Mouse (Mus musculus) spleen, postnatal 10 days (tissue): Measurements from ENCODE around the gene P2ry10.
A peak's percentile ranks its signal among the peaks of the same experiment; 100 is the strongest.
"Not testable (repeated sequence)": the region's sequence is repeated elsewhere in the genome, so short reads cannot be mapped to it uniquely, and the experiment has no call there.

Experiments
- DNase-seq, 2 experiments: peaks; one replicate each; pipeline ENCODE4 v3.0.0; 2021 to 2022; ENCODE audit warnings: low spot score in 2 of 2

Gene P2ry10

GRCm38 (mm10) chrX:107088177-107088576, at the start of gene P2ry10:
Gene P2ry10, plus strand, starts transcription at chrX:107088492.
- no peak for DNase-seq

GRCm38 (mm10) chrX:107039146-107039545, 49.1 kb upstream of the P2ry10 start:
- no peak for DNase-seq

- DNase-seq, result no peak
Measured at GRCm38 (mm10) chrX:107039635-107040034, 48.7 kb upstream of the P2ry10 start.

- DNase-seq, result no peak
Measured at GRCm38 (mm10) chrX:107042367-107042766, 45.9 kb upstream of the P2ry10 start.

- not testable (repeated sequence) for DNase-seq
Measured at GRCm38 (mm10) chrX:107083407-107083806, 4.9 kb upstream of the P2ry10 start.

GRCm38 (mm10) chrX:107084320-107084719, 4.0 kb upstream of the P2ry10 start:
- no peak for DNase-seq

GRCm38 (mm10) chrX:107089131-107089530, 839 bp downstream of the P2ry10 start:
- DNase-seq, result no peak

- DNase-seq, result no peak
Measured at GRCm38 (mm10) chrX:107089930-107090329, 1.6 kb downstream of the P2ry10 start.

GRCm38 (mm10) chrX:107095633-107096032, 7.3 kb downstream of the P2ry10 start:
- DNase-seq, result no peak

- no peak for DNase-seq
Measured at GRCm38 (mm10) chrX:107116333-107116732, 28.0 kb downstream of the P2ry10 start.

- no peak for DNase-seq
Measured at GRCm38 (mm10) chrX:107116987-107117386, 28.7 kb downstream of the P2ry10 start.

GRCm38 (mm10) chrX:107143184-107143583, 54.9 kb downstream of the P2ry10 start:
- no peak for DNase-seq

- no peak for DNase-seq
Measured at GRCm38 (mm10) chrX:107143930-107144329, 55.6 kb downstream of the P2ry10 start.

GRCm38 (mm10) chrX:107148681-107149080, 60.4 kb downstream of the P2ry10 start, which contains the start of gene P2ry10b:
Gene P2ry10b, plus strand, starts transcription at chrX:107148927.
- DNase-seq, result no peak

- DNase-seq, result no peak
Measured at GRCm38 (mm10) chrX:107149391-107149993, 61.2 kb downstream of the P2ry10 start.

- DNase-seq, result no peak
Measured at GRCm38 (mm10) chrX:107150027-107150426, 61.7 kb downstream of the P2ry10 start.

GRCm38 (mm10) chrX:107150752-107151515, 62.6 kb downstream of the P2ry10 start:
- DNase-seq, result peak in 1 of 2 experiments; percentile 14
